Mouse (Mus musculus) left cerebral cortex, adult 2 months (tissue): ENCODE results near the gene Gm17428. TPM values are rescaled to one million over a fixed set of nuclear protein-coding genes. Genes with fewer than 3 reads are reported as not detected.

Experiments
- DNase-seq, 2 experiments: peaks; one replicate each; pipeline ENCODE4 v3.0.0; 2021 to 2022; ENCODE audit warnings: low spot score in 2 of 2, mixed read lengths in 1 of 2; ENCODE audit errors: extremely low spot score in 1 of 2
- H3K27ac ChIP-seq: fragments of 200-600 bp; 2 replicates; pipeline ENCODE4 v1.8.1; 2022
- H3K4me3 ChIP-seq: fragments of 200-600 bp; 2 replicates; pipeline ENCODE4 v1.8.1; 2022
- CTCF ChIP-seq: fragments of 200-600 bp; IDR thresholded peaks from 2 replicates; pipeline ENCODE4 v1.8.1; 2022; ENCODE audit warnings: antibody characterized with exemption, mild to moderate bottlenecking, moderate library complexity
- intact Hi-C: fragments of 180-260 bp; cut with DNase I; formaldehyde crosslinking; loops from one replicate; pipeline ENCODE4 v1.15.1; 2025
- long read RNA-seq, 2 experiments: library from polyadenylated mRNA; stranded (forward); transcript quantifications; one replicate each; pipeline ENCODE4 v2.0.0; 2021; ENCODE audit warnings: borderline mapping rate in 2 of 2
- total RNA-seq, 2 experiments: library from RNA; stranded (reverse); gene quantifications; 2 replicates each; pipeline ENCODE4 v1.2.3; 2021

Gene Gm17428
- not detected for total RNA-seq
- long read RNA-seq, experiment 1, result 0 reads
- long read RNA-seq, experiment 2, result 0 reads

DNA sequence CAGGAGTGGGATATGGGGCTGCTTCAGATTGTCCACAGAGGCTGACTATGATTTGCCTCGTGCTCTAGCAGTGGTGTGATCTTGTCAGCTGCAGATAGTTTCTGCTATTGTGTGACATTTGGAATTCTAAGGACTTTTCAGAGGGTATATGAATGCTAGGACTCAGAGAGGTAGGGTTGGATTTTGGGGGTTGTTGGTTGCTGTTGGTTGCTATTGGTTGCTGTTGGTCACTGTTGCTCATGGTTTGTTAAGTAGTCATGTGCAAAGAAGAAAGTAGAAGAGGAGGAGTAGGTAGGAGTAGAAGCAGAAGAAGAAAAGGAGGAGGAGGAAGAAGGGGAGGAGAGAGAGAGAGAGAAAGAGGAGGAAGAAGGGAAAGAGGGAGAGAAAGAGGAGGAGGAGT lies at the start of gene Gm17428:
Gene Gm17428, plus strand, starts transcription at position 301 of the 400 bp plus-strand sequence.
- TF ChIP-seq CTCF, result no peak
- no peak within 1 kb of the TSS for H3K27ac ChIP-seq
- no peak for DNase-seq
- no peak within 1 kb of the TSS for H3K4me3 ChIP-seq
- intact Hi-C loops, result no loop called here

DNA sequence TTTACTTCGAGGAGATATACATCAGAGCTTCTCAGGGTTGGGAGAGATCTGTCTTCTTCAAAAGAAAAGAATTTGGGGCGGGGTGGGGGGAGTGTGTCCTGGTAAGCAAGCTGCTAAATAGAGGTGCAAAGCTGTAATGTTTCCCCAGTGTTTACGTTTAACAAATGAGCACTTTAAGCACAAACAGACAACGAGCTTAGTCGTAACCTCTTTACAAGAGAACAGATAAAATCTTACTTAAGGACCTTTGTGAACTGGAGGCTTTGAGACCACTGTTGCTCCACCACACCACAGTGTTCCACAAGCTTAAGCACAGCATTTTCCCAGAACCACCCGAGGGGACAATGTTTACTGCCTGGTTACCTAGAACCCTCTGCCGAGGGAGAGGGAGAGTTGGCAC lies 49.4 kb upstream of the Gm17428 start:
- intact Hi-C loops, result no loop called here
- TF ChIP-seq CTCF, result no peak
- Histone ChIP-seq H3K4me3 (no peak overlapping the region), H3K27ac (peak overlapping the region; percentile 76)
- DNase-seq, result no peak

DNA sequence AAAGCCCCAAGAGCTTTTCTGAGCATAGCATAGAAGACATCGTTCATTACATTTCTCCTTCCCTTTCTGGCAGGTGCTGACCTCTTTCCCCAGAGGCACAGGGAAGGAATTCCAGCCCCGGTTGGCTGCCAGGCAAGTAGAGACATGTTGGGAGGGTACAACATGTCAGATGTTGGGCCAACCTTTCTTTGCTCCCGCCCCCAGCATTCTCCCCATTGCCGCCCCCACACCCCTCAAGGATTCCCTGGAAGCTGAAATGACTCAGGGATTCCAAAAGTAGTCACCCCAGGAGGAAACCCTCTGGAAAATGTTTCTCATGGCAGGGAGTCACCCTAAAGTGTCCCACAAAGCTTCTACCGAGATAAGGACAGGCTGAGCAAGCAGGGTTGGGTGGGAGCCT lies 46.9 kb upstream of the Gm17428 start:
- no peak for TF ChIP-seq CTCF
- intact Hi-C loops, result no loop called here
- no peak for DNase-seq
- no peak overlapping the region for H3K4me3 ChIP-seq
- H3K27ac ChIP-seq, result no peak overlapping the region

DNA sequence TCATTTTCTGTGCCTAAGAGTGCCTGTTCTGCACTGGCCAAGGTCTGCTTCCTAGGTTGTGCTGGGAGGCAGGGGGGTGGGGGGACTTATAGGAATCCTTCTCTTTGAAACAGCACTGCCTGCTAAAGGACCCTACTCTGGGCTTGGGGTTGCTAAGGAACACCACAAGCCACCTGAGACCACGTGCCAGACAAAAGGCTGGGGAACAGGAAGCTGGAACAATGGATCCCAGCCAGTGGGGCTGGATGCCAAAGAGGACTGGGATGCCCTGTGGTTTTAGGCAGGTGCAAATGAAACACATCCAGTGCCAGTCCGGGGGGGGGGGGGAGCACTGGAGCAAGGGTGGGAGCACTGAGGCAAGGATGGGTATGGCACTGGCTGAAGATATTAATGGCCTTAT lies 46.3 kb upstream of the Gm17428 start:
- no peak for TF ChIP-seq CTCF
- no peak overlapping the region for H3K27ac ChIP-seq
- intact Hi-C loops, result no loop called here
- H3K4me3 ChIP-seq, result no peak overlapping the region
- DNase-seq, result no peak

DNA sequence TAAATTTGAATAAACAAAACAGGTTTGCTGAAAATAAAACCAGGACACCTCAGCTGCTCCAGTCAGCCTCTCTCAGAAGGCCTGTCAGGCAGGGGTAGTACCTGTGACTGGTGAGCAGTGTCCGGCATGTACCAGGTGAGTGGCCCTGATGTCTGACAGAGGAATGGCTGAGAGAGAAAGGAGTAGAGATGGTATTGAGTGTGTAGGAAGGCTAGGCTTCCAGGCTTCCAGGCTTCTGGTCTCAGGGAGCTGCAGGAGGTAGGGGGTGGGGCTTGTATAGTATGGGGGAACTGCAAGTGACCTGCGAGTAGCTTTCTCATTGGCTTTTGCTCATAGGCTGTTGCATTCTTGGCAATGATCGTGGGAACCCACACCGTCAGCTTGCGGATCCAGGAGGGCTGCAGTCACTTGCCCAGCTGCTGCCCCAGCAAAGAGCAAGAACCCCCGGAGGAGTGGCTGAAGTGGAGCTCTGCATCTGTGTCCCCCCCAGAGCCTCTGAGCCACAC lies 44.0 kb upstream of the Gm17428 start, which contains the start of gene Il25:
Gene Il25, plus strand, starts transcription at position 51 of the 506 bp plus-strand sequence.
- intact Hi-C loops, result no loop called here
- Histone ChIP-seq H3K4me3 (no peak within 1 kb of the TSS), H3K27ac (no peak within 1 kb of the TSS)
- no peak for DNase-seq
- no peak for TF ChIP-seq CTCF

DNA sequence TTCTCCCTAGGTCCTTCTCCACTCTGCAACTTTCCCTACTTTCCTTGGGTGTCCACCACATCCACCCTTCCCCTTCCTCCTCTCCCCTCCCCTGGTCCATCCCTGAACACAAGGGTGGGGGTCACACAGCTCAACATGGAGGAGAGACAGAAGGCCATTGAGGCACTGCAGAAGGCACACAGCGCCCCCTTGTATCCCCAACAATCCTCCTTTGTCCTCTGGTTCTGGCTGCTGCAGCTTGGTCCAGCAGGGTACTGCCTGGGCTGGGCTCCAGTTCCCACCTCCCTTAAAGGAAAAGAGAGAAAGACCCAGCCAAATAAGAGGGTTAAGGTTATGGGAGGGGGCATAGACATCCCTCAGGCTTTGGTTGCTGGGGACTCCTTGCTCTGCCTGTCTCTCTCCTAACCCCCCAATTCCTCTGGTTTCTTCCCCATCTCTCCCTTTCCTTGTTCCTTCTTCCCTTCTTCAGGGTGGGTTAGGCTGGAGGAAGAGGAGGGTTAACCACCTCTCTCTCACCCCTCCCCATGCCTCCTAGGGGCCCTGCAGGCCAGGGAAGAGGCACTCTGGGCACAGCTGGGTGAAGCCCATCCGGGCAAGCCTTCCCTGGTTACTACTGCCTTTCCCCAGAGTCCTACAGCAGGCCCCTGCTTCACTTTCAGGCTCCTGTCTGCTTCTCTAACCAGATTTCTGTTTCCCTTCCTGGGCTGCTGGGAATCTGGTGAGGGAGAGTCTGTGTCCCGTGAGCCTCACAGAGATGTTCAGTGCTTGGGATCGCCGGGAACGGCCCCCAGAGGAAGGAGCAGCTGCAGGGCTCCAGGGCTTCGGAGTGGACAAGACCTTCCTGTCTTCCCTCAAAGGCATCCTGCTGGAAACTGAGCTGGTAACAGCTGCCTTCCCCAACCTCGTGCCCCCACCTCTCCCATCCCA lies 40.6 kb upstream of the Gm17428 start, which contains the start of gene Cmtm5:
Gene Cmtm5, plus strand, starts transcription at position 358 of the 927 bp plus-strand sequence.
- peak within 1 kb of the TSS; percentile 40 for H3K4me3 ChIP-seq
- peak; percentile 28 for TF ChIP-seq CTCF
- H3K27ac ChIP-seq, result peak within 1 kb of the TSS; percentile 86
- intact Hi-C loops, result loop anchor here (5.0 kb wide), 1 partner anchor 94 kb away; no protein-coding TSS in a partner anchor
- DNase-seq, result peak; percentile 24 to 71

DNA sequence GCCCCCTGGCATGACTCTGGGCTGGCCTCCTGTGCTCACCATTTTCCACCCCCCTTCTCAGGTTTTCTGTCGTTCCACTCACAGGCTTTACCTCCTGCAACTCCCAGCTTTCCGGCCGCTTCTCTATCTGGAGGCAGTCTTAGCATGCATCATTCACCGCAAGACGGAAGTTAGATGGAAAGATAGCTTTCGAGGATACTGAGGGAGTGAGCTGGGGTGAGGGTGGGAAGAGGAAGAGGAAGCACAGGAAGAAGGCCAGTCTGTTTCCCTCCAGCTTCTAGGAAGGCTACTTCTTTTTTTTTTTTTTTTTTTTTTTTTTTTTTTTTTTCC lies 39.9 kb upstream of the Gm17428 start:
- no peak for TF ChIP-seq CTCF
- Histone ChIP-seq H3K4me3 (peak overlapping the region; percentile 40), H3K27ac (peak overlapping the region; percentile 86)
- intact Hi-C loops, result loop anchor here (5.0 kb wide), 1 partner anchor 94 kb away; no protein-coding TSS in a partner anchor
- no peak for DNase-seq

DNA sequence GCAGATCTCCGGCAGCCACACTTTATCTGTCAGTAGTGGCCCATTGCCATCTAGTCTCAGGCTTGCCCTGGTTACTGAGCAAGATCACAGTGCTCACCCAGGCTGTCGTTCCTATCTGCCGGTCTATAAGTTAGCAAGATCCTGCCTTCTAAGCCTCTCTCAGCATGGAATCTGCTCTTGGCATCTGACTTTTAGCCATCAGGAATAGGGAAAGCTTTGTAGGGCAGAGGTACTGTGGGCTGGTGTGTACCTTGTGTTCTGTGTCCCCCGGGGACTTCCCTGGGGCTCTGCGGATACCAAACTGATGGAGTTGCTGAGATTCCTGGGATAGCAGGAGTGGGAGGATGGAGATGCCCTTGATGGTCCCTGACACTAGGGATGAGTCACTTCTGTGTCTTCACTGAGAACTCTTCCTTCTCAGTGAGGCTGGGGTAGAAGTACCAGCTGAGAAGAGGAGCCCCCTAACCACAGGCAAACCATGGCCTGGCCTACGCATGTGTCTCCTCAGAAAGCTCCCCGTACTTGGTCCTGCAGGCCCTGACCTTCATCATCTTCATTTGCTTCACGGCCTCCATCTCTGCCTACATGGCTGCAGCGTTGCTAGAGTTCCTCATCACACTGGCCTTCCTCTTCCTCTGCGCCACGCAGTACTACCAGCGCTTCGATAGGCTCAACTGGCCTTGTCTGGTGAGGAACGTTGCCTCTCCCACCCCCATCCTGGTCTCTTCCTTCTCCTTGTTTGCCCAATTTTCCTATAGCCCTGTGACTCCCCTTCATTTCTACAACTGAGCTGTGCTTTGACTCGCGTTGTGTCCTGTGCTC lies 39.2 kb upstream of the Gm17428 start:
- peak overlapping the region; percentile 32; the same call in 1 of the 2 replicates for H3K4me3 ChIP-seq
- intact Hi-C loops, result loop anchor here (5.0 kb wide), 1 partner anchor 95 kb away; no protein-coding TSS in a partner anchor
- TF ChIP-seq CTCF, result no peak
- H3K27ac ChIP-seq, result peak overlapping the region; percentile 37; the same call in 1 of the 2 replicates
- DNase-seq, result no peak

DNA sequence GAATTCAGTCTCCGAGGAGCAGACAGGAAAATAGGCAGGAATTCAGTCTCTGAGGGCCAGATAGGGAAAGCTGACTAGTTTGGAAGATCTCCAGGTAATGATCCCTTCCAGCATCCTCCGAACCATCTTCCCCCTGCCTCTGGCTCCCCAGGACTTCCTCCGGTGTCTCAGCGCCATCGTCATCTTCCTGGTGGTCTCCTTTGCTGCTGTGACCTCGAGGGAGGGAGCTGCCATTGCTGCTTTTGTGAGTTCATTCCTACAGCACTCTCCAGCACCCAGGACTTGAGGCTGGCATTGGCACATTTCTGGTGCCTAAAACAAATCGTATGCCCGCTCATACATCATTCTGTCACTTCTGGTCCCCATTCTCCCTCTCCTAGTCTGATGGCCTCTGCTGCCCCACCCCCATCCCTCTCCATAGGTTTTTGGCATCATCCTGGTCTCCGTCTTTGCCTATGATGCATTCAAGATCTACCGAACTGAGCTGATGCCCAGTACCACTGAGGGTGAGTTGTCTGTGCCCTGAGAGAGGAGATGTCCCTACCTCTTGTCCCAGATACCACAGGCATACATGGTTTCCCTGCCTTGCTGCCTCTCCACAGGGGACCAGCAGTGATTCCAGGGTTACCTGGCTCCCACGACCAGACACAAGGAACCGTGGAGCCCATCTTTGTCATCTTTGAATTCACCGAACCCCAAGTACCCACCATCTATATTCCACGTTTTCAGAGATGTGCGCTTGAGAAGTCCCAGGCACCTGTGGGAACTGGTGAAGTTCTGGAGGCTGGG lies 38.1 kb upstream of the Gm17428 start:
- no peak for TF ChIP-seq CTCF
- Histone ChIP-seq H3K4me3 (no peak overlapping the region), H3K27ac (no peak overlapping the region)
- DNase-seq, result no peak
- intact Hi-C loops, result loop anchor here (1.0 to 5.0 kb wide), 2 partner anchors 38 to 96 kb away; no protein-coding TSS in a partner anchor

DNA sequence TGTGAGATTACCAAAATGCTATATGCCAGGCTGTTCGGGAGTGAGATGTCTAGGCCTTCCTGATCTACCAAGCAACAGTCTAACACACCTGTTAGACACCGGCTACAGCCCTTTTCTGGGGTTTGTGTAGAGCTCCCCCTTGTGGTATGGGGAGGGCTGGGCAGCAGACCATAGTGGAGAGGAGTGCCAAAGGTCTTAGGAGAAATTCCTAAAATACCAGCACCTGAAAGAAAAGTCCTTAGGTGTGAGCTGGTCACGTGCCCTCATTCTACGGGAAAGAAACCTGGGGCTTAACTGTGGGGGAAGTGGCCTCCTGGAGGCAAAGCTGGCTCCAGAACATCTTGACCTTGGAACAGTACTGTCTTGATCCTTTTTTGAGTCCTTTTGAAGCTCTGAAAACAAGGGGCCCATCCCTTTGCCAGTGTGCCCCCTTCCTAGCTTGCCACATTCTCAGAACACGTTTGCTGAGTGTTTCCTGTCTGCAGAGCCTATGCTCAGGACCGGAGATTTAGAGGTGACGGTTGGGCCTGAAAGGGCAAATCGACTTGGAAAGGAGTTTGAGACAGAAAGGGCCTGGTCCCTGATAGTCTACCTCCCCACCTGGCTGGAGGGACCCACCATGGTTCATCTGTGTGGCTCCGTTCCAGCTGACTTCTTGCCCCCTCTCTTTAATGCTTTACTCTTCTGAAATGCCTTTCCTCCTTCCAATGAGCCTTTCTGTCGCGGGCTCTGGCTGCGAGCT lies 37.1 kb upstream of the Gm17428 start:
- intact Hi-C loops, result loop anchor here (1.0 to 5.0 kb wide), 2 partner anchors 39 to 97 kb away; no protein-coding TSS in a partner anchor
- Histone ChIP-seq H3K27ac (no peak overlapping the region), H3K4me3 (no peak overlapping the region)
- TF ChIP-seq CTCF, result peak; percentile 86
- DNase-seq, result peak; percentile 50 to 54
